Mouse (Mus musculus) embryonic facial prominence, embryonic 12.5 days (tissue): ENCODE measurements at regions not wholly inside any gene's neighbourhood (a gene's known extent, or its start where the extent isn't known, plus 50 kb on each side); places are given as distances from the start of the nearest gene placed in this dataset.

Source experiments
- ATAC-seq: fragments of 200-750 bp; cut with Nextera tagmentation; 2 replicates; pipeline ENCODE4 v1.8.0; 2017; ENCODE audit not compliant: insufficient number of reproducible peaks, insufficient read depth, low FRiP score, low TSS enrichment
- H3K27ac ChIP-seq: fragments of 300-500 bp; sonication (generic); 2 replicates; pipeline ENCODE4 v1.5.1; 2016; ENCODE audit warnings: mild to moderate bottlenecking
- H3K27me3 ChIP-seq: fragments of 300-500 bp; sonication (generic); 2 replicates; pipeline ENCODE4 v1.6.1; 2016; ENCODE audit warnings: mild to moderate bottlenecking, moderate library complexity
- H3K36me3 ChIP-seq: fragments of 300-500 bp; sonication (generic); 2 replicates; pipeline ENCODE4 v1.6.1; 2016; ENCODE audit warnings: mild to moderate bottlenecking
- H3K4me1 ChIP-seq: fragments of 300-500 bp; sonication (generic); 2 replicates; pipeline ENCODE4 v1.6.1; 2016
- H3K4me2 ChIP-seq: fragments of 300-500 bp; sonication (generic); replicated peaks from 2 replicates; pipeline ENCODE4 v1.6.1; 2016; ENCODE audit warnings: mild to moderate bottlenecking, moderate library complexity
- H3K4me3 ChIP-seq: fragments of 300-500 bp; sonication (generic); 2 replicates; pipeline ENCODE4 v1.5.1; 2016; ENCODE audit warnings: mild to moderate bottlenecking
- H3K9ac ChIP-seq: fragments of 300-500 bp; sonication (generic); 2 replicates; pipeline ENCODE4 v1.6.1; 2016; ENCODE audit warnings: mild to moderate bottlenecking, moderate library complexity
- H3K9me3 ChIP-seq: fragments of 300-500 bp; sonication (generic); 2 replicates; pipeline ENCODE4 v1.6.1; 2016; ENCODE audit warnings: mild to moderate bottlenecking, moderate library complexity
- WGBS: fragments of 180-500 bp; shearing (Covaris S2); methylation state at CpG from one replicate; pipeline ENCODE4 v1.1.7; 2016; 5-methylcytosine and 5-hydroxymethylcytosine counted together

DNA sequence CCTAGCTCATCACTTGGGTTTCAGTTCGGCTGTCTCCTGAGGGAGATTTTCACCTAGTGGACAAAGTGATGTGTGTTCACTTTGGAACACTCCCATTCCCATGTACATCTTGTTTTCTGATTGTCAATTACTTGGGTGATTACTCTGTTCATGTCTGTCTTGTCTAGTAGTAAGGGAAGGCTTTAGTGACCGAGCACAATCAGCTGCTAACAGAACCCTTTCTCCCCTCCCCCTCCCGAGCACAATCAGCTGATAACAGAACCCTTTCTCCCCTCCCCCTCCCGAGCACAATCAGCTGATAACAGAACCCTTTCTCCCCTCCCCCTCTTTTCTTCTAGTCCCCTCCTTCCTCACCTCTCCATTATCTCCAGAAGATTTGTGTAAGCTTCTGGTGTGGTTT lies 79.6 kb upstream of the Plppr4 start:
- H3K27me3 ChIP-seq = no peaks in the 10 kb centered on the region
- H3K4me2 ChIP-seq = no peak overlapping the region
- ATAC-seq = no peak
- WGBS = 49% methylated on average over 4 of the region's 4 CpGs
- no peaks in the 10 kb centered on the region for H3K4me1 ChIP-seq
- no peak overlapping the region for H3K4me3 ChIP-seq
- H3K9ac ChIP-seq = no peak overlapping the region
- no peaks in the 10 kb centered on the region for H3K36me3 ChIP-seq
- H3K9me3 ChIP-seq = no peaks in the 10 kb centered on the region
- H3K27ac ChIP-seq = no peak overlapping the region

GRCm38 (mm10) chr3:117438473-117439114 lies 77.9 kb upstream of the Plppr4 start:
- H3K27me3 ChIP-seq = no peaks in the 10 kb centered on the region
- no peak overlapping the region for H3K4me3 ChIP-seq
- no peaks in the 10 kb centered on the region for H3K4me1 ChIP-seq
- no peaks in the 10 kb centered on the region for H3K9me3 ChIP-seq
- ATAC-seq = no peak
- H3K36me3 ChIP-seq = no peaks in the 10 kb centered on the region
- H3K4me2 ChIP-seq = no peak overlapping the region
- no peak overlapping the region for H3K27ac ChIP-seq
- no peak overlapping the region for H3K9ac ChIP-seq
- WGBS = 17% methylated on average over 11 of the region's 11 CpGs

DNA sequence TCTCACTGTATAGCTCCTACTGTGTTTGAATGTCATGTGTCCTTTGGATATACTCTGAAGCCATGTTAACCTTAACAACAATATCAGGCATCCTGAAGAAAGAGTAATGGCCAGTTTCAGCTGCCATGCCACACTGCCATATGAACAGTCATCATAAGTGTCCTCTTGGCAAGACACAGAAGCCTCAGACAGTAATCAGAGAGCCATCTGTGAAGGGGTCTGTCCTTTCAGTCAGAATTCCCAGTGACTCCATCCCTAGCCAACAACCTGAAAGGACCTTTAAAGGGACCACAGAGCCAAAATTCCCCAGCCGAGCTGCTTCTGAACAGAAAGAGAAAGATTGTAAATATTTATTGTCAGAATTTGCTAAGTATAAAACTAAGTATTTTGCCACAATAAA lies 63.9 kb upstream of the Plppr4 start:
- no peaks in the 10 kb centered on the region for H3K36me3 ChIP-seq
- no peak overlapping the region for H3K4me2 ChIP-seq
- ATAC-seq = no peak
- no peaks in the 10 kb centered on the region for H3K27me3 ChIP-seq
- H3K9me3 ChIP-seq = no peaks in the 10 kb centered on the region
- H3K4me1 ChIP-seq = no peaks in the 10 kb centered on the region
- H3K9ac ChIP-seq = no peak overlapping the region
- H3K27ac ChIP-seq = no peak overlapping the region
- H3K4me3 ChIP-seq = no peak overlapping the region
- WGBS = 84% methylated on average over 1 of the region's 1 CpGs

GRCm38 (mm10) chr3:117412896-117413747 lies 52.4 kb upstream of the Plppr4 start:
- Histone ChIP-seq H3K36me3 (no peaks in the 10 kb centered on the region), H3K27ac (no peak overlapping the region), H3K4me3 (no peak overlapping the region), H3K4me2 (no peak overlapping the region), H3K9me3 (no peaks in the 10 kb centered on the region), H3K4me1 (no peaks in the 10 kb centered on the region), H3K9ac (no peak overlapping the region), H3K27me3 (no peaks in the 10 kb centered on the region)
- 76% methylated on average over 4 of the region's 4 CpGs for WGBS
- no peak for ATAC-seq
